Mouse (Mus musculus): Measurements from ENCODE around the gene Psmb9.
A peak's percentile ranks its signal among the peaks of the same experiment; 100 is the strongest.

Psmb9 gene

GRCm38 (mm10) chr17:34205746-34206176 is 18.2 kb upstream of the Psmb9 start:
- DNase-seq (ENCODE audit: low read depth, low spot score): no peak

- DNase-seq (ENCODE audit: low read depth, low spot score): no peak
Observed at GRCm38 (mm10) chr17:34205021-34205745, 17.6 kb upstream of the Psmb9 start.

GRCm38 (mm10) chr17:34204303-34205010 is 16.9 kb upstream of the Psmb9 start:
- DNase-seq (ENCODE audit: low read depth, low spot score): peak; percentile 65

GRCm38 (mm10) chr17:34203444-34203843 is 15.9 kb upstream of the Psmb9 start, which contains the start of gene Tap2:
Gene Tap2 (plus strand): TSS chr17:34203527.
- no peak for DNase-seq (ENCODE audit: low read depth, low spot score)

- no peak for DNase-seq (ENCODE audit: low read depth, low spot score)
Observed at GRCm38 (mm10) chr17:34202760-34203442, 15.3 kb upstream of the Psmb9 start.

GRCm38 (mm10) chr17:34201506-34202055 is 14.0 kb upstream of the Psmb9 start:
- DNase-seq (ENCODE audit: low read depth, low spot score): no peak

GRCm38 (mm10) chr17:34200772-34201505 is 13.4 kb upstream of the Psmb9 start:
- DNase-seq (ENCODE audit: low read depth, low spot score): no peak

- DNase-seq (ENCODE audit: low read depth, low spot score): no peak
Observed at GRCm38 (mm10) chr17:34200047-34200446, 12.5 kb upstream of the Psmb9 start.

GRCm38 (mm10) chr17:34199050-34199619 is 11.6 kb upstream of the Psmb9 start:
- DNase-seq (ENCODE audit: low read depth, low spot score): no peak

GRCm38 (mm10) chr17:34198521-34198912 is 11.0 kb upstream of the Psmb9 start:
- DNase-seq (ENCODE audit: low read depth, low spot score): no peak

GRCm38 (mm10) chr17:34197904-34198520 is 10.4 kb upstream of the Psmb9 start:
- no peak for DNase-seq (ENCODE audit: low read depth, low spot score)

GRCm38 (mm10) chr17:34196941-34197894 is 9.7 kb upstream of the Psmb9 start, which contains the start of gene Psmb8:
Gene Psmb8 (plus strand): TSS chr17:34197721.
- DNase-seq (ENCODE audit: low read depth, low spot score): peak; percentile 88

- no peak for DNase-seq (ENCODE audit: low read depth, low spot score)
Observed at GRCm38 (mm10) chr17:34196491-34196890, 8.9 kb upstream of the Psmb9 start.

GRCm38 (mm10) chr17:34194723-34195122 is 7.2 kb upstream of the Psmb9 start:
- DNase-seq (ENCODE audit: low read depth, low spot score): no peak

GRCm38 (mm10) chr17:34193468-34193867 is 5.9 kb upstream of the Psmb9 start:
- DNase-seq (ENCODE audit: low read depth, low spot score): no peak

- DNase-seq (ENCODE audit: low read depth, low spot score): no peak
Observed at GRCm38 (mm10) chr17:34192852-34193251, 5.3 kb upstream of the Psmb9 start.

GRCm38 (mm10) chr17:34188986-34189385 is 1.4 kb upstream of the Psmb9 start:
- no peak for DNase-seq (ENCODE audit: low read depth, low spot score)

- DNase-seq (ENCODE audit: low read depth, low spot score): no peak
Observed at GRCm38 (mm10) chr17:34188010-34188409, 446 bp upstream of the Psmb9 start.

- DNase-seq (ENCODE audit: low read depth, low spot score): no peak
Observed at GRCm38 (mm10) chr17:34186885-34187260, 691 bp downstream of the Psmb9 start.

Data from retina, postnatal 7 days (tissue).